Mouse (Mus musculus) embryonic fibroblast, embryonic 13.5 days (primary cell): ENCODE measurements around the gene Chst15. TPM values are rescaled to one million over a fixed set of nuclear protein-coding genes. Genes with fewer than 3 reads are reported as not detected.

ENCODE experiments used
- H3K27ac ChIP-seq: 2 replicates; pipeline ENCODE4 v1.5.1; 2012; ENCODE audit warnings: low read length, control low read depth, inconsistent platforms; ENCODE audit not compliant: insufficient read depth
- H3K4me1 ChIP-seq: 2 replicates; pipeline ENCODE4 v1.6.1; 2011; ENCODE audit warnings: low read length; ENCODE audit not compliant: control insufficient read depth, insufficient read depth
- H3K4me3 ChIP-seq: 2 replicates; pipeline ENCODE4 v1.5.1; 2011; ENCODE audit warnings: mild to moderate bottlenecking, control low read depth, low read length; ENCODE audit not compliant: insufficient read depth
- CTCF ChIP-seq: IDR thresholded peaks from 2 replicates; pipeline ENCODE4 v1.5.1; 2011; ENCODE audit warnings: mild to moderate bottlenecking, control low read depth, low read length, moderate library complexity, borderline replicate concordance; ENCODE audit not compliant: insufficient read depth
- POLR2A ChIP-seq: IDR thresholded peaks from 2 replicates; pipeline ENCODE4 v1.6.1; 2011; ENCODE audit warnings: low read depth, mild to moderate bottlenecking, control low read depth, low read length, moderate library complexity
- polyA plus RNA-seq: library from polyadenylated mRNA; stranded (reverse); fragments of >200 nt; gene quantifications from 2 replicates; pipeline ENCODE4 v1.2.4, GENCODE M21; 2011; ENCODE audit warnings: low read depth; ENCODE audit not compliant: missing spikeins, insufficient read length

The Chst15 gene
- polyA plus RNA-seq, 1 experiment, result 10.9 TPM

DNA sequence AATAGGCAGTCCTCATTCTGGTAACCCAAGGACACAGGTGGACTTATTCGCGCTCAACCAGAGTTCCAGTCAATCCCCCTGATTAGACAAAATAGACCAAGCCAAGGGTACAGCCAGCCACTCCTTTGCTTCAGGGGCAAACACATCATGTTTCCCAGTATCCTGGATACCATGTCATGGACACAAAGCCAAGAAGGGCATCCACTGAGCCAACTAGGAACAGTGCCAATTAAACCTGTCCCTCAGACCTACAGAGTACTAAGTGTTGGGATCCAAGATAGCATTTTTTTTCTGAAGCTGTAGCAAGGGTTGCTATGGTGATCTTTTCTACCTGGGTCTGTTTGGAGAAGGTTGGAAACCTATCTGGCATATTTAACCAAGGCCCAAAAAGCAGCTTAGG, 123.4 kb downstream of the Chst15 start:
- no peak overlapping the region for H3K27ac ChIP-seq
- no peaks in the 10 kb centered on the region; the same call in 1 of the 2 replicates for H3K4me1 ChIP-seq
- no peak overlapping the region for H3K4me3 ChIP-seq
- TF ChIP-seq CTCF, result no peak
- no peak for TF ChIP-seq POLR2A

DNA sequence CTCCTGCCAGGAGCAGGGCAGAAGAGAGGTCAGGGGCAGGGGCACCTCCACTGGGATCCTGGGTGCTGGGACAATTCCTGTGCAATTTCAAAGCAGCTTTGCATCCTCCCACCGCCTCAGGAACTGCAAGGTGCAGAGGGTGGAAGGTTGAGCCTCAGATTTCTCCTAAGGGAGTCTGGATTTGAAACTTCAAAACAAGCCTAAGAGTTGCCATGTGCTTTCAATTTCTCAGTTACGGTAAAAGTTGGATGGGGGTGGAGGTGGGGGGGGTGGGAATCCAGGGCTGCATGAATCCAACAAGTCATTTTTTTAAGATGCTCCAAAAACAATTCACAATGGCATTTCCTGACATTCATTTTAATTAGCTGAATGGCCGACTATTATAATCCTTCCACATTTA, 129.6 kb downstream of the Chst15 start:
- Histone ChIP-seq H3K27ac (no peak overlapping the region; the same call in 1 of the 2 replicates), H3K4me1 (no peaks in the 10 kb centered on the region), H3K4me3 (no peak overlapping the region)
- no peak for TF ChIP-seq CTCF
- no peak for TF ChIP-seq POLR2A

Other genes starting within 250 kb of the Chst15 start
- 4.6 and 22.6 TPM in 2 replicates for gene Cpxm2, start 162.5 kb downstream of the Chst15 start, polyA plus RNA-seq